1 mouse cellular context compared by ENCODE assay signal in the genomic region with DNA sequence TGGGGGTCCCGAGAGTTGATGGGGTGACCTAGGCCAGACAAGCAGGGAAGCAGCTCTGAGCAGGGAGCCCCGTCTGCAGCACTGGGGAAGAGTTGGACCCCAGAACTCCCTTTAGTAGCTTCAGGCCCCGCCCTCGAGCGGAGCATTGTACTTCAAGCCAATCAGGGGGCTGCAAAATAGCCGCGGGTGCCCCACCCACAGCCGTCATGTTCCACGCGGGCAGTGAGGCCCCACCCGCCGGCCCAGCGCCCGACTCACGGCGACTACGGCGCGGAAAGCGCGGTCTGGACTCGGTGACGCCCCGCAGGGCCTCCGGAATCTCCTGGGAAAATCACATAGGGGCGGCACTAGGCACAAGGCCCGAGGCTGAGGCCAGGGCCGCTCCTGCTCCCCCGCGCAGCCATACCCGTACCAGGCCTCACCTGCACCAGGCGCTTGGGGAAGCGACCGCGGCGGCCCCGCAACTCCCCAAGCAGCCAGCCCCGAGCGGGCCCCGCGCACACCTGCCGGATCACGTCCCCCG.
TF ChIP-seq lines count a peak whose summit lies in the region.

No protein-coding gene starts in this region.

TF ChIP-seq in MEL, 35 proteins besides CTCF, POLR2A, EP300 and RAD21 (continued from another document):
- peak; percentile 55 for TF ChIP-seq NELFE (IDR thresholded peaks at IDR 0.05; ENCODE audit: low read depth, low read length)
- TF ChIP-seq JUND (IDR thresholded peaks at IDR 0.05; ENCODE audit: low read depth, low read length), result no peak
- TF ChIP-seq MXI1 (IDR thresholded peaks at IDR 0.05; ENCODE audit: low read depth, low read length), result peak; percentile 69; the same call in 1 of the 2 replicates
- TF ChIP-seq BHLHE40 (IDR thresholded peaks at IDR 0.05; ENCODE audit: borderline replicate concordance, low read depth, low read length), result no peak
- peak; percentile 63; the same call in 1 of the 2 replicates for TF ChIP-seq TBP (IDR thresholded peaks at IDR 0.05; ENCODE audit: low read depth, low read length)
- 0 out of 2 replicates have a peak, but pooled peaks have one; percentile 15 for TF ChIP-seq MYC (IDR thresholded peaks at IDR 0.05; ENCODE audit: low read depth, low read length)
- TF ChIP-seq GATA1 (IDR thresholded peaks at IDR 0.05; ENCODE audit: low read depth, low read length), result no peak
- no peak for TF ChIP-seq POLR2AphosphoS5 (IDR thresholded peaks at IDR 0.05; ENCODE audit: borderline replicate concordance, low read depth, low read length)
- TF ChIP-seq MEF2A (IDR thresholded peaks at IDR 0.05; ENCODE audit: extremely low read depth, insufficient replicate concordance, low read depth, low read length, poor library complexity, severe bottlenecking), result no peak
- peak; percentile 10; the same call in 1 of the 2 replicates for TF ChIP-seq USF1 (IDR thresholded peaks at IDR 0.05; ENCODE audit: low read depth, low read length)
- TF ChIP-seq ZMIZ1 (IDR thresholded peaks at IDR 0.05; ENCODE audit: low read depth, low read length), result peak; percentile 47; the same call in 1 of the 2 replicates
